Mouse (Mus musculus) CH12.LX (cell line): Measurements from ENCODE around the gene Nfkbiz. TPM values are rescaled to one million over a fixed set of nuclear protein-coding genes. Genes with fewer than 3 reads are reported as not detected.

Experiments
- DNase-seq: peaks from one replicate; pipeline ENCODE4 v3.0.0-alpha.2; 2013; ENCODE audit errors: extremely low read depth
- H3K27ac ChIP-seq: 2 replicates; pipeline ENCODE4 v1.5.1; 2012; ENCODE audit warnings: low read depth, mild to moderate bottlenecking, control low read depth, moderate library complexity; ENCODE audit not compliant: insufficient read depth
- H3K27me3 ChIP-seq: replicated peaks from 2 replicates; pipeline ENCODE3; 2012; ENCODE audit warnings: inconsistent platforms
- H3K36me3 ChIP-seq, 2 experiments: replicated peaks in 1 of 2; 2 replicates each; pipeline versions ENCODE3 to v1.6.1; 2012; ENCODE audit warnings: inconsistent platforms in 1 of 2, low read length in 1 of 2, mild to moderate bottlenecking in 1 of 2, mixed read lengths in 1 of 2, moderate library complexity in 1 of 2; ENCODE audit not compliant: control insufficient read depth in 1 of 2, insufficient read depth in 1 of 2
- H3K4me1 ChIP-seq, 2 experiments: 2 replicates each; pipeline ENCODE4 v1.6.1; 2012; ENCODE audit warnings: inconsistent platforms in 1 of 2, moderate library complexity in 1 of 2; ENCODE audit not compliant: insufficient read depth in 2 of 2, control insufficient read depth in 1 of 2
- H3K4me2 ChIP-seq: 2 replicates; pipeline ENCODE4 v1.6.1; 2012; ENCODE audit warnings: low read depth, mild to moderate bottlenecking, control low read depth; ENCODE audit not compliant: poor library complexity, insufficient read depth, severe bottlenecking
- H3K4me3 ChIP-seq, 3 experiments: fragments of 150-350 bp in 1 of 3; sonication (generic) in 1 of 3; replicated peaks in 1 of 3; 2 replicates each; pipeline versions ENCODE3 to v1.5.1; 2011 to 2012; ENCODE audit warnings: low read depth in 2 of 3, low read length in 2 of 3, mild to moderate bottlenecking in 2 of 3, moderate library complexity in 2 of 3, control low read depth in 1 of 3, improper control_type of control experiment in 1 of 3, inconsistent platforms in 1 of 3, mixed read lengths in 1 of 3; ENCODE audit not compliant: poor library complexity in 1 of 3
- H3K79me2 ChIP-seq: replicated peaks from 2 replicates; pipeline ENCODE4 v1.6.1; 2012; ENCODE audit warnings: mild to moderate bottlenecking, moderate library complexity; ENCODE audit not compliant: control insufficient read depth, poor library complexity, insufficient read depth, severe bottlenecking; ENCODE audit errors: extremely low read depth
- H3K9ac ChIP-seq: 2 replicates; pipeline ENCODE4 v1.6.1; 2012; ENCODE audit warnings: low read depth, mild to moderate bottlenecking, control low read depth, moderate library complexity; ENCODE audit not compliant: insufficient read depth
- H3K9me3 ChIP-seq: replicated peaks from 2 replicates; pipeline ENCODE3; 2012; ENCODE audit warnings: low read length, inconsistent platforms, mixed read lengths
- CHD1 ChIP-seq: IDR thresholded peaks from 2 replicates; pipeline ENCODE4 v1.6.1; 2012; ENCODE audit warnings: low read depth, low read length, improper control_type of control experiment, inconsistent platforms
- CHD2 ChIP-seq: IDR thresholded peaks from 2 replicates; pipeline ENCODE4 v1.6.1; 2011; ENCODE audit warnings: low read length, improper control_type of control experiment
- CTCF ChIP-seq, 2 experiments: IDR thresholded peaks in 1 of 2; conservative IDR thresholded peaks in 1 of 2; 2 replicates each; pipeline ENCODE4 v1.5.1; 2011 to 2012; ENCODE audit warnings: low read depth in 2 of 2, low read length in 2 of 2, improper control_type of control experiment in 1 of 2, inconsistent platforms in 1 of 2, mild to moderate bottlenecking in 1 of 2, moderate library complexity in 1 of 2
- ELF1 ChIP-seq: IDR thresholded peaks from 2 replicates; pipeline ENCODE4 v1.6.1; 2014; ENCODE audit warnings: low read depth, mild to moderate bottlenecking, inconsistent platforms, low read length, improper control_type of control experiment
- EP300 ChIP-seq: IDR thresholded peaks from 2 replicates; pipeline ENCODE4 v1.6.1; 2011; ENCODE audit warnings: low read length, improper control_type of control experiment
- ETS1 ChIP-seq: conservative IDR thresholded peaks from 2 replicates; pipeline ENCODE4 v1.6.1; 2012; ENCODE audit warnings: low read depth, mild to moderate bottlenecking, inconsistent platforms, low read length, improper control_type of control experiment, moderate library complexity
- IRF4 ChIP-seq: IDR thresholded peaks from 2 replicates; pipeline ENCODE4 v1.6.1; 2014; ENCODE audit warnings: low read depth, mild to moderate bottlenecking, inconsistent platforms, low read length, improper control_type of control experiment
- MAFK ChIP-seq: IDR thresholded peaks from 2 replicates; pipeline ENCODE4 v1.6.1; 2011; ENCODE audit warnings: low read length, improper control_type of control experiment; ENCODE audit not compliant: insufficient replicate concordance
- MEF2A ChIP-seq: IDR thresholded peaks from 2 replicates; pipeline ENCODE4 v1.6.1; 2014; ENCODE audit warnings: low read depth, mild to moderate bottlenecking, inconsistent platforms, low read length, improper control_type of control experiment, borderline replicate concordance
- MYC ChIP-seq: IDR thresholded peaks from 2 replicates; pipeline ENCODE4 v1.6.1; 2011; ENCODE audit warnings: low read depth, mild to moderate bottlenecking, improper control_type of control experiment, low read length
- NRF1 ChIP-seq: IDR thresholded peaks from 2 replicates; pipeline ENCODE4 v1.6.1; 2014; ENCODE audit warnings: low read depth, mild to moderate bottlenecking, inconsistent platforms, low read length, improper control_type of control experiment, moderate library complexity
- POLR2A ChIP-seq: IDR thresholded peaks from 2 replicates; pipeline ENCODE4 v1.6.1; 2011; ENCODE audit warnings: low read depth, mild to moderate bottlenecking, improper control_type of control experiment, low read length
- POLR2AphosphoS2 ChIP-seq: IDR thresholded peaks from 2 replicates; pipeline ENCODE4 v1.6.1; 2011; ENCODE audit warnings: low read depth, low read length, improper control_type of control experiment
- RAD21 ChIP-seq: IDR thresholded peaks from 2 replicates; pipeline ENCODE4 v1.6.1; 2011; ENCODE audit warnings: low read depth, mild to moderate bottlenecking, low read length, improper control_type of control experiment, moderate library complexity
- RCOR1 ChIP-seq: conservative IDR thresholded peaks from 2 replicates; pipeline ENCODE4 v1.6.1; 2012; ENCODE audit warnings: low read depth, mild to moderate bottlenecking, inconsistent platforms, low read length, improper control_type of control experiment
- SMC3 ChIP-seq: IDR thresholded peaks from 2 replicates; pipeline ENCODE4 v1.6.1; 2011; ENCODE audit warnings: low read depth, low read length, improper control_type of control experiment
- USF2 ChIP-seq: conservative IDR thresholded peaks from 2 replicates; pipeline ENCODE4 v1.6.1; 2011; ENCODE audit warnings: low read depth, low read length, improper control_type of control experiment
- ZKSCAN1 ChIP-seq: IDR thresholded peaks from 2 replicates; pipeline ENCODE4 v1.6.1; 2012; ENCODE audit warnings: low read depth, inconsistent platforms, low read length, improper control_type of control experiment, borderline replicate concordance
- ZMIZ1 ChIP-seq: IDR thresholded peaks from 2 replicates; pipeline ENCODE4 v1.6.1; 2012; ENCODE audit warnings: low read depth, mild to moderate bottlenecking, inconsistent platforms, low read length, improper control_type of control experiment
- ZNF384 ChIP-seq: IDR thresholded peaks from 2 replicates; pipeline ENCODE4 v1.6.1; 2012; ENCODE audit warnings: low read depth, low read length, improper control_type of control experiment, inconsistent platforms
- dilution Hi-C: fragments of 300-500 bp; cut with MboI; formaldehyde crosslinking; loops from 2 replicates; pipeline ENCODE4 v1.14.3; 2020; ENCODE audit warnings: low sequenced_read_pairs; ENCODE audit not compliant: extremely low pct_unique_long_range_greater_than_20kb, extremely low pct_ligation_motif_present
- in situ Hi-C: fragments of 300-500 bp; cut with MboI; formaldehyde crosslinking; loops from 3 replicates; pipeline ENCODE4 v1.14.3; 2019; ENCODE audit warnings: low sequenced_read_pairs, low pct_ligation_motif_present, low pct_unique_long_range_greater_than_20kb, mixed read lengths
- polyA plus RNA-seq: library from polyadenylated mRNA; unstranded; fragments of >175 nt; gene quantifications from 2 replicates; pipeline ENCODE4 v1.2.1, GENCODE M21; 2012; ENCODE audit warnings: low read depth; ENCODE audit not compliant: insufficient read length
- total RNA-seq, 2 experiments: library from RNA; depleted of rRNA; stranded (reverse); fragments of 300-350 nt in 1 of 2; fragments of >200 nt in 1 of 2; gene quantifications; 2 replicates each; pipeline ENCODE4 v1.2.3; 2012 to 2014

Gene Nfkbiz
- total and polyA plus RNA-seq, 3 experiments, result 13.7 to 19.7 (median 17.1) TPM

DNA sequence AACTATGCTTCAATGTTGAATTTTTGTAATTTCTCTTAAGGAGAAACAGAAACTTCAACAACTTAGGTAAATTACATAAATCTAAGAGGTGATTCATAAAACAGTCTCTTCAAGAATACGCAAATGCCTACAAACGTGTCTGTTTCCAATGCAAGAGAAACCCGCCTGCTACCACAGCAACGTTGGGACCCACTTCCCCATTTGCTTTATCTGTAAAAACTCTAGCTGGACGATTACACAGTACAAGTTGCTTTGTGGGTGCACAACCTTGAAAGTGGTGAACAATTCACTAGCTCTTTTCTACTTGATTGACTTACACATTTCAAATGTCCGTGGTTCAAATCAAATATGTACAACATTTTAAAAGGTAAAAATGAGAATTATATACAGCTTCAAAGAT, 26.9 kb downstream of the Nfkbiz start:
- H3K4me2 ChIP-seq, result no peak overlapping the region
- peaks cover 56 to 78% of the 10 kb centered on the region in 2 experiments for H3K36me3 ChIP-seq
- H3K27ac ChIP-seq, result no peak overlapping the region
- peak; percentile 81 for DNase-seq
- dilution Hi-C loops (no loop called here), in situ Hi-C loops (no loop called here)
- H3K9ac ChIP-seq, result no peak overlapping the region
- H3K27me3 ChIP-seq, result no peaks in the 10 kb centered on the region
- H3K4me3 ChIP-seq, result no peak overlapping the region
- TF ChIP-seq ZNF384, result no peak
- no peak; the same call in 1 of the 2 replicates for TF ChIP-seq RAD21
- 0 out of 2 replicates have a peak, but pooled peaks have one; percentile 12 for TF ChIP-seq POLR2A
- TF ChIP-seq EP300, result peak; percentile 61
- TF ChIP-seq USF2, result no peak
- H3K79me2 ChIP-seq, result peaks cover 21% of the 10 kb centered on the region
- H3K4me1 ChIP-seq, result peaks cover 26 to 77% of the 10 kb centered on the region in 2 experiments
- H3K9me3 ChIP-seq, result no peaks in the 10 kb centered on the region

DNA sequence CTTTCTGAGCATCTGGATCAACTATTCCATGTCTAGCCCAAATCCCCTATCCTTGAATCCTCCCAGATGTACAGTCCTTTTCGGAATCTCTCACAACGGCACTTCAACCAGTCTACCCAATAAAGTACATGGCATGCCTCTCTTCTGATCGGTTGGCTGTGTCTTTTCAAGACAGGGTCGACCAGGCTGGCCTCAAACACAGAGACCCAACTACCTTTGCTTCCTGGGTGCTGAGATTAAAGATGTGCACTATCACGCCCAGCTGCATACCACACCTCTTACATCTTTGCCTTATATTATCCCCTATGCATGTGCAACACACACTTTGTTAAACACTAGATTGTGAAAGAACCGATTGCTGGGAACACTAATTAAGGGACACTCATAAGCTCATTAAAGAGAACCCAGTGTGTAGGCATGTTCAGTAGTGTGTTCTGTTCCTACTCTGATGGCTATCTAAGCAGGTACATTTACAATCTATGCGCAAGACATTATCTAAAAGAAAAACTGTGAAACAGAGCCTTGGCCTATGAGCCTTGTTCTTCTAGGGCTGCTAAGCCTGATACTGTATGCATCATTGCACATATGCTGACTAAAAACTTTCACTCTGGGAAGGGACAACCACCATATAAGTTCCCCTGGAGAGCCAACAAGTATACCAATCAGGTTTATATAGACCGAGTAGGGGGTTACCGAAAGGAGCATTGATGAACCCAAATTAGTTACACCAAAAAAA, 28.8 kb downstream of the Nfkbiz start:
- no peaks in the 10 kb centered on the region for H3K9me3 ChIP-seq
- no peak overlapping the region for H3K9ac ChIP-seq
- H3K4me3 ChIP-seq, result peak overlapping the region in 1 of 3 experiments; percentile 3
- dilution Hi-C loops (no loop called here), in situ Hi-C loops (no loop called here)
- peaks cover 26 to 67% of the 10 kb centered on the region in 2 experiments for H3K4me1 ChIP-seq
- no peak overlapping the region for H3K4me2 ChIP-seq
- H3K27ac ChIP-seq, result 0 out of 2 replicates have a peak overlapping the region, but pooled peaks have one; percentile 17
- peaks cover 41 to 60% of the 10 kb centered on the region in 2 experiments for H3K36me3 ChIP-seq
- H3K27me3 ChIP-seq, result no peaks in the 10 kb centered on the region
- TF ChIP-seq NRF1 (no peak), CTCF (conservative IDR thresholded peaks at IDR 0.05 in 1 of 2, IDR thresholded peaks at IDR 0.05 in 1 of 2; ENCODE audit: low read depth in 2 of 2, low read length in 2 of 2) (no peak), MEF2A (0 out of 2 replicates have a peak, but pooled peaks have one; percentile 34), ETS1 (0 out of 2 replicates have a peak, but pooled peaks have one; percentile 7), ZMIZ1 (peak; percentile 74; the same call in 1 of the 2 replicates), EP300 (peak; percentile 53; the same call in 1 of the 2 replicates), POLR2A (no peak; the same call in 1 of the 2 replicates), CHD2 (peak; percentile 55), MYC (no peak; the same call in 1 of the 2 replicates), ELF1 (no peak), POLR2AphosphoS2 (peak; percentile 97), RCOR1 (0 out of 2 replicates have a peak, but pooled peaks have one; percentile 15), CHD1 (no peak), IRF4 (peak; percentile 82), USF2 (no peak), MAFK (peak; percentile 47; the same call in 1 of the 2 replicates), RAD21 (no peak), SMC3 (no peak; the same call in 1 of the 2 replicates), ZKSCAN1 (no peak)
- peaks cover 6% of the 10 kb centered on the region; the same call in 1 of the 2 replicates for H3K79me2 ChIP-seq
- DNase-seq, result peak; percentile 74
